Mouse (Mus musculus): Measurements from ENCODE around the gene Tdgf1. TPM values are rescaled to one million over a fixed set of nuclear protein-coding genes. Genes with fewer than 3 reads are reported as not detected.

Tdgf1 gene
- polyA plus RNA-seq, 1 experiment from 2014 or later, result not detected

DNA sequence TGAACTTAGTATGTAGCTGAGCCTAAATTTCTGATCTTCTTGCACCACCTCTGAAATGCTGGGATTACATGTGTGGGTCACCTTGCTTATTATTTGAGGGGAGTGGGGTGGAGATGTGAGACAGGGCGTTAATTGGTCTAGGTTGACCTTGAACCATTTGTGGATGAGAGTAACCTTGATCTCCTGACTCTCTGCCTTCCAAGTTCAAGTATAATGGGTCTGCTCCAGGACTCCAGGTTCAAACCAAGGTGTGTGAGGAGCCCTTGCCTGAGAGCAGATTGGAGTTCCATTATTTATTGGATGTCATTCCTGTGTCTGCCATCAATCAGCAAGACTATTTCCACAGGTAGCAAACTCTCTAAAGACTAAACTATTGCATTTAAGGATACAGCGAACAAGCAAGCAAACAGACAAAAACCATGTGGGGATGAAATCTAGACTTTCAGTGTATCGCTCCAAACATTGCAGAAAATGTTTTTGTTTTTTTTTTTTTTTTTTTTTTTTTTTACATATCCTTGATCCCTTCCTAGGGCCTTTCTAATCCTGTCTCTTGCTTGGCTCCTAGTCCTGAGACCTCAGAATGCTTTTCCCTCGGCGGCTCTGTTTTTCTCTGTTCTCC lies 7.1 kb upstream of the Tdgf1 start:
- TF ChIP-seq EP300 (optimal IDR thresholded peaks at IDR 0.05) (no peak), CTCF (IDR thresholded peaks at IDR 0.05; ENCODE audit: low read depth) (no peak)
- DNase-seq (ENCODE audit: low spot score) (no peak), ATAC-seq (ENCODE audit: low FRiP score, low TSS enrichment) (no peak)
- H3K4me1 ChIP-seq (replicated peaks; ENCODE audit: control insufficient read depth, insufficient read depth), result no peaks in the 10 kb centered on the region; the same call in 1 of the 2 replicates
- no peaks in the 10 kb centered on the region for H3K36me3 ChIP-seq (ENCODE audit: control insufficient read depth, insufficient read depth, low read length)
- H3K9me3 ChIP-seq (ENCODE audit: control insufficient read depth, low read length), result no peaks in the 10 kb centered on the region
- H3K27ac ChIP-seq (replicated peaks), result no peak overlapping the region
- no peak overlapping the region for H3K9ac ChIP-seq (ENCODE audit: low read length)
- H3K27me3 ChIP-seq (ENCODE audit: control insufficient read depth, insufficient read depth, low read length), result no peaks in the 10 kb centered on the region
- H3K4me3 ChIP-seq (ENCODE audit: low read depth, low read length), result peak overlapping the region; percentile 45; the same call in 1 of the 2 replicates
- H3K4me2 ChIP-seq (replicated peaks; ENCODE audit: low read depth), result peak overlapping the region; percentile 78
- 46% methylated on average over 5 of the region's 5 CpGs for WGBS

DNA sequence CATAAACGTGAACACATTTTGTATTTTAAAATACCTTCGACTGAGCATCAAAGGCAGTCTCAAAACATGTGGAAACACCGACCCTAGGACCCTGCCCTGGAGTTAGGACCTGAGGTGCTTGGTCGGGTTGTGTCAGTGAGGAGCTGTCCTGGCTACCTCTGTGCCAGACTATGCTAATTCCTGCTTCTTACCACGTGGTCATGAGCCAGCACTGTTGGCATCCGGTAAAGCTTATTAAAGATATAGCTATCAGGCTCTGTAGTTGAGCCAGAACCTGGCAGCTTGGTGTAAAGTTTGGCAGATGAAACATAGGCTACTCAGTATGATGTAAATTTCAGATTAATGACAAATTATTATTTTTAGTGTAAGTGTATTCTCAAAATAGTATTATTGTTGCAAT lies 6.4 kb upstream of the Tdgf1 start:
- Histone ChIP-seq H3K9ac (ENCODE audit: low read length) (no peak overlapping the region), H3K4me2 (replicated peaks; ENCODE audit: low read depth) (no peak overlapping the region), H3K36me3 (ENCODE audit: control insufficient read depth, insufficient read depth, low read length) (no peaks in the 10 kb centered on the region), H3K4me3 (ENCODE audit: low read depth, low read length) (no peak overlapping the region), H3K27me3 (ENCODE audit: control insufficient read depth, insufficient read depth, low read length) (no peaks in the 10 kb centered on the region), H3K9me3 (ENCODE audit: control insufficient read depth, low read length) (no peaks in the 10 kb centered on the region), H3K4me1 (replicated peaks; ENCODE audit: control insufficient read depth, insufficient read depth) (no peaks in the 10 kb centered on the region; the same call in 1 of the 2 replicates), H3K27ac (replicated peaks) (no peak overlapping the region)
- TF ChIP-seq CTCF (IDR thresholded peaks at IDR 0.05; ENCODE audit: low read depth), result no peak
- TF ChIP-seq EP300 (optimal IDR thresholded peaks at IDR 0.05), result no peak
- DNase-seq (ENCODE audit: low spot score) (no peak), ATAC-seq (ENCODE audit: low FRiP score, low TSS enrichment) (no peak)
- WGBS, result 50% methylated on average over 6 of the region's 6 CpGs

DNA sequence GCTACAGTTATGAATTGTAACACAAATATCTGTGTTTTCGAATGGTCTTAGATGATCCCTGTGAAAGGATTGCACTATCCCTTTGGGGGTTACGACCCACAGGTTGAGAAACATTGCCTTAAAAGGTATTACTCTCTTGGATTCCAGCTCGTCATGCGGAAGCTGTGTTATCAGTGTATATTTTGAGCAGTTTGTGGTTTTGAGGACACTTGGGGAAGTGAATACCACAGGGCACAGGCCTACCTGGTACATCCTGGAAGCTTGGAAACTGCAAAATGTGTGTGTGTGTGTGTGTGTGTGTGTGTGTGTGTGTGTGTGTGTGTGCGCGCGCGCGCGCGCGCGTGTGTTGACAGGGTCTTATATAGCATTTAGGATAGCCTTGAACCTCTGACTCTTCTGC lies 5.9 kb upstream of the Tdgf1 start:
- ATAC-seq (ENCODE audit: low FRiP score, low TSS enrichment) (no peak), DNase-seq (ENCODE audit: low spot score) (no peak)
- Histone ChIP-seq H3K36me3 (ENCODE audit: control insufficient read depth, insufficient read depth, low read length) (no peaks in the 10 kb centered on the region), H3K27ac (replicated peaks) (no peak overlapping the region), H3K27me3 (ENCODE audit: control insufficient read depth, insufficient read depth, low read length) (no peaks in the 10 kb centered on the region), H3K4me3 (ENCODE audit: low read depth, low read length) (no peak overlapping the region), H3K9me3 (ENCODE audit: control insufficient read depth, low read length) (no peaks in the 10 kb centered on the region), H3K4me2 (replicated peaks; ENCODE audit: low read depth) (no peak overlapping the region), H3K4me1 (replicated peaks; ENCODE audit: control insufficient read depth, insufficient read depth) (no peaks in the 10 kb centered on the region; the same call in 1 of the 2 replicates), H3K9ac (ENCODE audit: low read length) (no peak overlapping the region)
- TF ChIP-seq CTCF (IDR thresholded peaks at IDR 0.05; ENCODE audit: low read depth), result no peak
- TF ChIP-seq EP300 (optimal IDR thresholded peaks at IDR 0.05), result no peak
- 91% methylated on average over 13 of the region's 13 CpGs for WGBS

DNA sequence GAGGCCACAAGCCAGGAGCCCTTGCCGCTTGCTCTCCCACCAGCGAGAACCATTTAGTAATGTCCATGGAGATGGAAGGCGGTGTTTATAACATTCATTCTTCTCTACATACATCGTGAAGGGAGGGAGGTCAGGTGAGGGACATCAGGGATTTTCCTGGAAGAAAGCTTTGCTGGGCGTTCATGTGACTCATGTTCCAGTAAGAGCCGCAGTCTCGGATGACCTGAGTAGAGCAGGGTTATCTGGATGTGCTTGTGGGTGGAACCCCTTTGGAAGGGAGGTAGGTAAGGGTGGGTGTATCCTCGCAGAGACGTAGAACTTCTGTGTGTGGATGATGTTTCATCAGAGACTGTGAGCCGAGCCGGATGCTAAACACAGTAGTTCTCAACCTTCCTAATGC lies 5.4 kb upstream of the Tdgf1 start, which contains the start of gene Lrrc2:
Gene Lrrc2 (plus strand): TSS at position 149 of the 400 bp plus-strand sequence.
- Histone ChIP-seq H3K9me3 (ENCODE audit: control insufficient read depth, low read length) (no peaks in the 10 kb centered on the region), H3K27ac (replicated peaks) (no peak within 1 kb of the TSS), H3K27me3 (ENCODE audit: control insufficient read depth, insufficient read depth, low read length) (peaks cover under 1% of the 10 kb centered on the region; the same call in 1 of the 2 replicates), H3K4me1 (replicated peaks; ENCODE audit: control insufficient read depth, insufficient read depth) (no peaks in the 10 kb centered on the region; the same call in 1 of the 2 replicates), H3K9ac (ENCODE audit: low read length) (no peak within 1 kb of the TSS), H3K4me3 (ENCODE audit: low read depth, low read length) (no peak within 1 kb of the TSS), H3K36me3 (ENCODE audit: control insufficient read depth, insufficient read depth, low read length) (no peaks in the 10 kb centered on the region), H3K4me2 (replicated peaks; ENCODE audit: low read depth) (no peak within 1 kb of the TSS)
- TF ChIP-seq CTCF (IDR thresholded peaks at IDR 0.05; ENCODE audit: low read depth) (no peak), EP300 (optimal IDR thresholded peaks at IDR 0.05) (no peak)
- ATAC-seq (ENCODE audit: low FRiP score, low TSS enrichment), result peak; percentile 64; the same call in 1 of the 2 replicates
- no peak for DNase-seq (ENCODE audit: low spot score)
- WGBS, result 65% methylated on average over 11 of the region's 11 CpGs

DNA sequence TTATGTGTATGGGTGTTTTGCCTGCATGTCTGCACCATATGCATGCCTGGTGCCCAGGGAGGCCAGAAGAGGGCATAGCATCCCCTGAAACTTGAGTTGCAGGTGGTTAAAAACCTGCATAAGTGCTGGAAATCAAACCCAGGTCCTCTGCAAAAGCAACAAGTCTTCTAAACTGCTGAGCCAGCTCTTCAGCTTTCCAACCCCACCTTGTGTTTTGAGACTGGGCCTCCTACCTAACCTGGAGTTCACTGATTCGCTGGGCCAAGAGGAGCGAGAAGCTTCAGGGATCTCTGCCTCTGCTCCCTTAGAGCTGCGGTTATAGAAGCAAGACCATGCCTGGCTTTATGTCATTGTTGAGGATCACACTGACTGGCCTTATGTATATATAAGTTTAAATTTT lies 4.2 kb upstream of the Tdgf1 start:
- Histone ChIP-seq H3K27ac (replicated peaks) (no peak overlapping the region), H3K36me3 (ENCODE audit: control insufficient read depth, insufficient read depth, low read length) (no peaks in the 10 kb centered on the region), H3K9me3 (ENCODE audit: control insufficient read depth, low read length) (no peaks in the 10 kb centered on the region), H3K4me1 (replicated peaks; ENCODE audit: control insufficient read depth, insufficient read depth) (no peaks in the 10 kb centered on the region; the same call in 1 of the 2 replicates), H3K9ac (ENCODE audit: low read length) (no peak overlapping the region), H3K4me3 (ENCODE audit: low read depth, low read length) (no peak overlapping the region), H3K27me3 (ENCODE audit: control insufficient read depth, insufficient read depth, low read length) (peaks cover 5% of the 10 kb centered on the region; the same call in 1 of the 2 replicates), H3K4me2 (replicated peaks; ENCODE audit: low read depth) (no peak overlapping the region)
- WGBS, result 93% methylated on average over 3 of the region's 3 CpGs
- ATAC-seq (ENCODE audit: low FRiP score, low TSS enrichment) (no peak), DNase-seq (ENCODE audit: low spot score) (no peak)
- TF ChIP-seq EP300 (optimal IDR thresholded peaks at IDR 0.05), result no peak
- no peak for TF ChIP-seq CTCF (IDR thresholded peaks at IDR 0.05; ENCODE audit: low read depth)

DNA sequence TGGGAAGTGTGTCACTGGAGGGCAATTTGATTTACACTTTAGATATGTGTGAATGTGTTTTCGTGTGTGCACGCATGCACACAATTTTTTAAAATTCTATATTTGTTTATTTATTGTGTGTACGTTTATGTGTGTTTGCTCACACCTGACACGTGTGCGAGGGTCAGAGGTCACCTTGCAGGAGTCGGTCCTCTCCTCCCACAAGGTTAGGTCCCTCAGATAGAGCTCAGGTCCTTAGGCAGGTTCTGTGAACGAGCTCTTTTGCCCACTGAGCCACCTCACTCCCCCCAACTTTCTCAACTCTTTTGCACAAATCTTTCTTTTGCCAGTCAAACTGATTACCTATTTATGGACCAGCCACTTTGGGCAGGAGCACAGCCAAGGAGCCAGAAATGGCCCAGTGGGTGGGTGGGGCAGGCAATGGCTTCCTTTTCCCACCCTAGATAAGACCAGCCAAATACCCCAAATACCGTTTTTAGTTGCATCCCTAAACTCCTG lies 2.9 kb upstream of the Tdgf1 start:
- TF ChIP-seq CTCF (IDR thresholded peaks at IDR 0.05; ENCODE audit: low read depth), result no peak
- no peak for TF ChIP-seq EP300 (optimal IDR thresholded peaks at IDR 0.05)
- Histone ChIP-seq H3K27ac (replicated peaks) (no peak overlapping the region), H3K4me2 (replicated peaks; ENCODE audit: low read depth) (no peak overlapping the region), H3K9me3 (ENCODE audit: control insufficient read depth, low read length) (no peaks in the 10 kb centered on the region), H3K36me3 (ENCODE audit: control insufficient read depth, insufficient read depth, low read length) (no peaks in the 10 kb centered on the region), H3K9ac (ENCODE audit: low read length) (no peak overlapping the region), H3K4me1 (replicated peaks; ENCODE audit: control insufficient read depth, insufficient read depth) (no peaks in the 10 kb centered on the region; the same call in 1 of the 2 replicates), H3K27me3 (ENCODE audit: control insufficient read depth, insufficient read depth, low read length) (peaks cover 5% of the 10 kb centered on the region; the same call in 1 of the 2 replicates), H3K4me3 (ENCODE audit: low read depth, low read length) (no peak overlapping the region)
- DNase-seq (ENCODE audit: low spot score) (no peak), ATAC-seq (ENCODE audit: low FRiP score, low TSS enrichment) (no peak)
- 50% methylated on average over 8 of the region's 8 CpGs for WGBS
